Mouse (Mus musculus): Measurements from ENCODE around the gene Dhx8. TPM values are rescaled to one million over a fixed set of nuclear protein-coding genes. Genes with fewer than 3 reads are reported as not detected.

The Dhx8 gene
- polyA plus RNA-seq (2015; fragmentation: Nextera tagmentation; extraction: Ambion mirVana), result 24.7 and 24.9 TPM in 2 replicates

GRCm38 (mm10) chr11:101732518-101733440 is at the start of gene Dhx8:
Gene Dhx8, plus strand, starts transcription at chr11:101732919.

GRCm38 (mm10) chr11:101785143-101785851 is 52.6 kb downstream of the Dhx8 start, which contains the start of gene Etv4:
Gene Etv4, minus strand, starts transcription at chr11:101785371.

Other genes starting within 250 kb of the Dhx8 start
- gene Brca1, start 181.0 kb upstream of the Dhx8 start, polyA plus RNA-seq (2015; fragmentation: Nextera tagmentation; extraction: Ambion mirVana), result 11.9 and 16.4 TPM in 2 replicates
- gene Nbr1, start 180.8 kb upstream of the Dhx8 start, polyA plus RNA-seq (2015; fragmentation: Nextera tagmentation; extraction: Ambion mirVana), result 29.5 and 31.5 TPM in 2 replicates
- 5.6 and 7.6 TPM in 2 replicates for gene Tmem106a, start 150.7 kb upstream of the Dhx8 start, polyA plus RNA-seq (2015; fragmentation: Nextera tagmentation; extraction: Ambion mirVana)
- 0.23 TPM in 1 of 2 replicates, not detected in the other for gene Gm11634, start 133.7 kb upstream of the Dhx8 start, polyA plus RNA-seq (2015; fragmentation: Nextera tagmentation; extraction: Ambion mirVana)
- gene Rdm1, start 105.7 kb upstream of the Dhx8 start, polyA plus RNA-seq (2015; fragmentation: Nextera tagmentation; extraction: Ambion mirVana), result 14.6 and 19.7 TPM in 2 replicates
- gene Arl4d, start 67.4 kb upstream of the Dhx8 start, polyA plus RNA-seq (2015; fragmentation: Nextera tagmentation; extraction: Ambion mirVana), result 3.3 and 3.7 TPM in 2 replicates
- 0.49 and 0.59 TPM in 2 replicates for gene Etv4, start 52.5 kb downstream of the Dhx8 start, polyA plus RNA-seq (2015; fragmentation: Nextera tagmentation; extraction: Ambion mirVana)
- gene Meox1, start 161.5 kb downstream of the Dhx8 start, polyA plus RNA-seq (2015; fragmentation: Nextera tagmentation; extraction: Ambion mirVana), result 0.70 and 0.75 TPM in 2 replicates
- 0.06 TPM in 1 of 2 replicates, not detected in the other for gene Sost, start 234.1 kb downstream of the Dhx8 start, polyA plus RNA-seq (2015; fragmentation: Nextera tagmentation; extraction: Ambion mirVana)

All from spleen, postnatal 0 days (tissue).